Mouse (Mus musculus) MEL (cell line): ENCODE measurements at regions not wholly inside any gene's neighbourhood (a gene's known extent, or its start where the extent isn't known, plus 50 kb on each side); places are given as distances from the start of the nearest gene placed in this dataset.

Source experiments
- DNase-seq: peaks from one replicate; pipeline ENCODE4 v3.0.0; 2011; ENCODE audit warnings: low read depth, low spot score
- H3K27ac ChIP-seq: 2 replicates; pipeline ENCODE4 v1.5.1; 2012; ENCODE audit warnings: low read depth, mild to moderate bottlenecking, control low read depth, low read length, moderate library complexity; ENCODE audit not compliant: control insufficient read depth
- H3K27me3 ChIP-seq, 2 experiments: fragments of 150-350 bp in 1 of 2; sonication (generic) in 1 of 2; 2 replicates each; pipeline ENCODE4 v1.6.1; 2012; ENCODE audit warnings: low read length in 2 of 2, mild to moderate bottlenecking in 2 of 2, improper control_type of control experiment in 1 of 2, moderate library complexity in 1 of 2; ENCODE audit not compliant: insufficient read depth in 2 of 2, control insufficient read depth in 1 of 2
- H3K36me3 ChIP-seq, 2 experiments: 2 replicates each; pipeline ENCODE4 v1.6.1; 2012 to 2014; ENCODE audit warnings: low read length in 2 of 2, improper control_type of control experiment in 1 of 2, inconsistent platforms in 1 of 2, mild to moderate bottlenecking in 1 of 2; ENCODE audit not compliant: insufficient read depth in 2 of 2, control insufficient read depth in 1 of 2
- H3K4me1 ChIP-seq, 2 experiments: fragments of 150-350 bp in 1 of 2; sonication (generic) in 1 of 2; 2 replicates each; pipeline ENCODE4 v1.6.1; 2012; ENCODE audit warnings: low read length in 2 of 2, improper control_type of control experiment in 1 of 2, mild to moderate bottlenecking in 1 of 2; ENCODE audit not compliant: insufficient read depth in 2 of 2, control insufficient read depth in 1 of 2
- H3K4me3 ChIP-seq, 2 experiments: fragments of 150-350 bp in 1 of 2; sonication (generic) in 1 of 2; 2 replicates each; pipeline ENCODE4 v1.5.1; 2012; ENCODE audit warnings: low read depth in 2 of 2, low read length in 2 of 2, mild to moderate bottlenecking in 2 of 2, moderate library complexity in 2 of 2, control low read depth in 1 of 2, improper control_type of control experiment in 1 of 2; ENCODE audit not compliant: control insufficient read depth in 1 of 2, insufficient read depth in 1 of 2
- H3K79me2 ChIP-seq: 2 replicates; pipeline ENCODE4 v1.6.1; 2012; ENCODE audit warnings: mild to moderate bottlenecking, low read length, moderate library complexity; ENCODE audit not compliant: control insufficient read depth, poor library complexity, insufficient read depth
- H3K9ac ChIP-seq: 2 replicates; pipeline ENCODE4 v1.6.1; 2012; ENCODE audit warnings: low read depth, mild to moderate bottlenecking, control low read depth, low read length, moderate library complexity; ENCODE audit not compliant: control insufficient read depth, poor library complexity, severe bottlenecking
- H3K9me3 ChIP-seq: fragments of 150-350 bp; sonication (generic); replicated peaks from 2 replicates; pipeline ENCODE4 v1.6.1; 2012; ENCODE audit warnings: mild to moderate bottlenecking, low read length, improper control_type of control experiment, moderate library complexity; ENCODE audit not compliant: insufficient read depth
- BHLHE40 ChIP-seq: IDR thresholded peaks from 2 replicates; pipeline ENCODE4 v1.6.1; 2012; ENCODE audit warnings: low read depth, mild to moderate bottlenecking, inconsistent platforms, low read length, improper control_type of control experiment, borderline replicate concordance
- CHD2 ChIP-seq: IDR thresholded peaks from 2 replicates; pipeline ENCODE4 v1.6.1; 2011; ENCODE audit warnings: low read length, improper control_type of control experiment
- EP300 ChIP-seq, 2 experiments: IDR thresholded peaks; 2 replicates each; pipeline ENCODE4 v1.6.1; 2011; ENCODE audit warnings: improper control_type of control experiment in 2 of 2, low read length in 2 of 2, low read depth in 1 of 2, mild to moderate bottlenecking in 1 of 2
- ETS1 ChIP-seq: IDR thresholded peaks from 2 replicates; pipeline ENCODE4 v1.6.1; 2012; ENCODE audit warnings: low read depth, mild to moderate bottlenecking, inconsistent platforms, low read length, improper control_type of control experiment, moderate library complexity
- GATA1 ChIP-seq: IDR thresholded peaks from 2 replicates; pipeline ENCODE4 v1.6.1; 2011; ENCODE audit warnings: low read depth, low read length, improper control_type of control experiment
- MXI1 ChIP-seq: IDR thresholded peaks from 2 replicates; pipeline ENCODE4 v1.6.1; 2011; ENCODE audit warnings: mild to moderate bottlenecking, low read depth, low read length, improper control_type of control experiment
- NELFE ChIP-seq: IDR thresholded peaks from 2 replicates; pipeline ENCODE4 v1.6.1; 2011; ENCODE audit warnings: low read depth, low read length, improper control_type of control experiment
- POLR2AphosphoS2 ChIP-seq: IDR thresholded peaks from 2 replicates; pipeline ENCODE4 v1.6.1; 2011; ENCODE audit warnings: low read length, improper control_type of control experiment
- TCF12 ChIP-seq: IDR thresholded peaks from 2 replicates; pipeline ENCODE4 v1.6.1; 2014; ENCODE audit warnings: low read depth, mild to moderate bottlenecking, inconsistent platforms, low read length, improper control_type of control experiment, moderate library complexity
- ZC3H11A ChIP-seq: IDR thresholded peaks from 2 replicates; pipeline ENCODE4 v1.6.1; 2012; ENCODE audit warnings: low read depth, mild to moderate bottlenecking, inconsistent platforms, low read length, improper control_type of control experiment
- ZNF384 ChIP-seq: IDR thresholded peaks from 2 replicates; pipeline ENCODE4 v1.6.1; 2012; ENCODE audit warnings: low read depth, mild to moderate bottlenecking, inconsistent platforms, low read length, improper control_type of control experiment

- Histone ChIP-seq H3K4me1 (peaks cover 0 to 31% of the 10 kb centered on the region in 2 experiments), H3K4me3 (peak overlapping the region; percentile 46 to 58), H3K27ac (no peak overlapping the region), H3K79me2 (no peaks in the 10 kb centered on the region), H3K9ac (peak overlapping the region; percentile 45), H3K9me3 (no peaks in the 10 kb centered on the region), H3K27me3 (no peaks in the 10 kb centered on the region), H3K36me3 (peaks cover 0 to 10% of the 10 kb centered on the region in 2 experiments; a peak in 2 of 4 replicates)
- DNase-seq = no peak
- TF ChIP-seq TCF12 = no peak
- TF ChIP-seq GATA1 = peak; percentile 50; the same call in 1 of the 2 replicates
Measured at GRCm38 (mm10) chr7:73643993-73644335, 96.1 kb upstream of the Fam174b start.

DNA sequence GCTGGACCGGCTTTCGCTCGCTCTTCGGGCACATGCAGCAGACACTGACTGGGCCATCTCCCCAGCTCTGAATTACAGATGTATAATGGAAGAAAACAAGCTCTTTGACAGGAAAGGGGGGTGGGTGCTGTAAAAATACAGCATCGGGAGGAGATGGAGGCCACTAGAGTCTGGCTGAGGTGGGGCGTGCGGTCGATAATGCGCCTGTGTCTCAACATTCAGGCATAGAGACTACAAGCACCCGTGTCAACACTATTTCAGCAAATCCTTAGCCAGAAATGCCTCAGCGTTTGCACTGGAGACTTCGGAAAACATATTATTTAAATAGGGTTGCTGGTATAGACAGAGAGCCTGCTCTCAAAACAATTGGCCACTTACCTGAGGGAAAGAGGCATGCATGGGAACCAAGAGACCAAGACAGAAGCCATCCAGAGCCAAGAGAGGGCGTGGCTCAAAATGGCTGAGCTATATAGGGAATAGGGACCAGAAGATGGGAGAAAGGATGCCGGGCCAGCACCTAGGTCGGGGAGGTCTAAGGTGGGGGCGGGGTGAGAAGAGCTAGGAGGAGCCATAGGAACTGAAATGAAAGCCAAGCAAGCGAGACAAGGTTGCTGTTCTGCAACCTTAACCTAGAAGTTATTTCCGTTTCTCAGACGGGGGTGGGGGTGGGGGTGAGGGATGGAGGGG lies 96.7 kb upstream of the Fam174b start:
- Histone ChIP-seq H3K79me2 (no peaks in the 10 kb centered on the region), H3K27me3 (no peaks in the 10 kb centered on the region), H3K4me3 (peak overlapping the region; percentile 46 to 58), H3K9ac (no peak overlapping the region), H3K9me3 (no peaks in the 10 kb centered on the region), H3K27ac (no peak overlapping the region), H3K4me1 (peaks cover 0 to 31% of the 10 kb centered on the region in 2 experiments), H3K36me3 (peaks cover 0 to 10% of the 10 kb centered on the region in 2 experiments; a peak in 2 of 4 replicates)
- TF ChIP-seq POLR2AphosphoS2 = no peak
- TF ChIP-seq EP300 (IDR thresholded peaks at IDR 0.05; ENCODE audit: low read depth in 1 of 2, low read length in 2 of 2) = 0 out of 4 replicates have a peak, but pooled peaks of 1 of the 2 experiments have one; percentile 10
- peak; percentile 54 for DNase-seq

GRCm38 (mm10) chr7:73640194-73640593 lies 98.6 kb upstream of the Chd2 start:
- peaks cover 0 to 10% of the 10 kb centered on the region in 2 experiments; a peak in 2 of 4 replicates for H3K36me3 ChIP-seq
- no peak overlapping the region for H3K9ac ChIP-seq
- H3K27ac ChIP-seq = no peak overlapping the region
- H3K9me3 ChIP-seq = no peaks in the 10 kb centered on the region
- no peak overlapping the region for H3K4me3 ChIP-seq
- no peaks in the 10 kb centered on the region for H3K27me3 ChIP-seq
- no peak for TF ChIP-seq ETS1
- no peak for TF ChIP-seq CHD2
- no peak for TF ChIP-seq NELFE
- TF ChIP-seq ZNF384 = no peak
- TF ChIP-seq MXI1 = no peak
- TF ChIP-seq ZC3H11A = no peak
- no peak for TF ChIP-seq BHLHE40
- no peak for TF ChIP-seq TCF12
- peaks cover 0 to 29% of the 10 kb centered on the region in 2 experiments; a peak in 3 of 4 replicates for H3K4me1 ChIP-seq
- DNase-seq = peak; percentile 33
- H3K79me2 ChIP-seq = no peaks in the 10 kb centered on the region
